Mouse (Mus musculus) E14TG2a.4 (cell line): ENCODE data around the gene E130114P18Rik.

Experiments
- CTCF ChIP-seq: conservative IDR thresholded peaks from 2 replicates; pipeline ENCODE4 v1.5.1; 2014; ENCODE audit warnings: low read length
- POU5F1 ChIP-seq: IDR thresholded peaks from 2 replicates; pipeline ENCODE4 v1.6.1; 2014; ENCODE audit warnings: low read length, borderline replicate concordance

DNA sequence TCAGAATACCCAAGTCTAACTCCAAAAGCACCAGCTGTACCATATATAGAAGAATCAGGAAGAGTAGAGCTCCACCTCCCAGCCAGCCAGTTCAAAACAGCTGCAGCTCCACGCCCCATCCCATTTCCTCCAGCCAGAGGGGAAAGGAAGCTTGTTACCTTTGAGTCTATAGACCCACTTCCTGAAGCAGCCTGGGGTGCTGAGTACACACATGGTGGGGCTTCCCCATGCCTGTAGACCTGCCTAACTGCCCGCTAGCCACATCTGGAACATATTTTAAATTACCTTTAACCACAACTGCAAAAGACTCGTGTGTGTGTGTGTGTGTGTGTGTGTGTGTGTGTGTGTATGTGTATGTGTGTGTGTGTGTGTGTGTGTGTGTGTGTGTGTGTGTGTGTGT is 120.3 kb downstream of the E130114P18Rik start:
- no peak for TF ChIP-seq CTCF
- no peak for TF ChIP-seq POU5F1
